Mouse (Mus musculus): ENCODE data around the gene Ankrd22.

Ankrd22 gene

DNA sequence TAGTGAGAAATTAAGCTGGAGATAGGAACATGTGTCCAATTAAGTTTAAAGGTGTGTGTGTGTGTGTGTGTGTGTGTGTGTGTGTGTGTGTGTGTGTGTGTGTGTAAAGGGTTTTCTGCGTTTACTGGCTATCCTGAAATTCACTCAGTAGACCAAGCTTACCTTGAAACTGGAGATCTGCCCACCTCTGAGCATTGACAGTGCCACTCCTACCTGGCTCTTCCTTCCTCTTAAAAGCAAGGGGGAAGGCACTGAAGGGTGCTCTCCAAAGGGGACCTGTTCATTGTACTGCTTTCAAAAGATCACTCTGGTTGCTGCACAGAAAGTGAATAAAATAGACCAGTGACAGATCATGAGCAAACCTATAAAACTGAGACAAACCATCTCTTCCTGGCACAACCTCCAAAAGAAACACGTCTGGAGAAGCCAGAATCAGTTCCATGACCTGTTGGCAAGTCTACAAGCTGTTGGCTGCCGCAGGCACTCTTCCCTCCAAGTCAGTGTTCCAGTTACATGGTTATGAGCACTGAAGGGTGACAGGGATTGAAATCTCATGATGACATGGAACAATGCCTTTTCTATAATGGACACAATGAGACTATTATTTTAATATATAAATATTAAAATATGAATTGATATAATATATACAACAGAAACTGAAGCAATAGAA lies 76.7 kb downstream of the Ankrd22 start:
- DNase-seq (ENCODE audit: low read depth, low spot score) = no peak

DNA sequence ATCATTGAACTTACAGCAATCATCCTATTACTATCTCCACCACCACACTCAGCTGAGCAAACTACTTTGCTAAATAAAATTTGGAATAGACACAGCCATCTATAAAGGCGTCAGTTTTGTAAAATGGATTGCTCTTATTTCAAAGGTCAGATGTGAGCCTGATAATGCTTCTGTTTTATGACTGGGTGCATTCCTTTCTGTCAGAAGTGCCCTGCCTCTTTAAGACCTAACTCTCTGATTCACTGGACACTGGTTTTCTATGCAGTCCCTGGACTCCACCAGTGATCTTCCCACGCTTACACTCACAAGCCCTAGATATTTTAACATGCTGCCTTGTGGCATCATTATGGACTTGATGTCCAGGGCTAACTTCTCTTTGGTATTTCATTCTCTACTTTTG lies 87.7 kb downstream of the Ankrd22 start:
- DNase-seq (ENCODE audit: low read depth, low spot score) = peak; percentile 2

DNA sequence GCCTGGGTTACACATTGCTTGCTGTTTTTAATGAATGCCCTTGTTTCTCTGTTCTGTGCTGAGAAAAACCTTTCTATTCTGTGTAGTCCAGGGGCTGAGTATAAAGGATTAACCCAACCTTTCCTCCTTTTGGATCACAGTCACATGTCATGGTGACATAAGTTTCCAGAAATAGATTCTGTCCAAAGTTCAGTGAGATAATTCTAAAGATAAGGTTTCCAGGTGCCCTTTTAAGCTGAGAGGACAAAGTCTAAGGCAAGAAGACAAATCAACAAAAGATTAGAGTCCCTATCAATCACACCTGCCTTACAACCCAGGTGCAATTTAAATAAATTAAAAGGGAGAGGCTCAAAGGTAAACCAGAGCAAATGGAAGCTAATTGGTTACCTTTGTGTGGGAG lies 91.6 kb downstream of the Ankrd22 start:
- DNase-seq (ENCODE audit: low read depth, low spot score) = no peak

Measured in mesoderm, embryonic 11.5 days (tissue).